Mouse (Mus musculus) right cerebral cortex, adult 18-20 months (tissue): ENCODE results near the gene Mpp3.

ENCODE experiments used
- DNase-seq: peaks from one replicate; pipeline ENCODE4 v3.0.0; 2022; ENCODE audit warnings: mixed read lengths

The Mpp3 gene

GRCm38 (mm10) chr11:101972651-101973050 is 55.6 kb downstream of the Mpp3 start:
- no peak for DNase-seq

- no peak for DNase-seq
Measured at GRCm38 (mm10) chr11:101972097-101972496, 56.2 kb downstream of the Mpp3 start.

DNA sequence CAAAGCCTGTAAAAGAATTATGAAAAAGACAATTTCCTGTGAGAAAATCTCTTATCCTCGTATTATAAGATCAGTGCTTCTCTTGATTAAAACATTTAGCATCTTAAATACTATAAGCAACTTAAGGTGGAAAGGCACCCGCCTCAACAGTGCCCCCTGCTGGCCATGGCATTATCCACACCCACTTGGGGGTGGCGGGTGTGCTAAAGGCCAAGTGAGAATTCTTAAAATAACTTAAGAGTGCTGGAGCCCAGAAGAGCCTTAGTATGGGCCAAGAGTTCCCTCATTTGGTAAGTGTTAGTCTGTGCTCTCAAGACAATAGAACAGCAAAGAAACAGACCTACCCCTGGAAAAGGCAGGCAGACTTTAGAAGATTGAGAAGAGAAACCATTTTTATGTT is 56.9 kb downstream of the Mpp3 start:
- DNase-seq: no peak

- DNase-seq: no peak
Measured at GRCm38 (mm10) chr11:101969835-101970234, 58.4 kb downstream of the Mpp3 start.

GRCm38 (mm10) chr11:101968791-101969190 is 59.5 kb downstream of the Mpp3 start:
- peak; percentile 81 for DNase-seq

GRCm38 (mm10) chr11:101968311-101968710 is 60.0 kb downstream of the Mpp3 start:
- no peak for DNase-seq

GRCm38 (mm10) chr11:101966965-101967614 is 61.2 kb downstream of the Mpp3 start, which contains the start of gene Sost:
TSS of gene Sost (minus strand) at chr11:101967015.
- DNase-seq: no peak

- DNase-seq: no peak
Measured at GRCm38 (mm10) chr11:101965553-101965952, 62.7 kb downstream of the Mpp3 start.

GRCm38 (mm10) chr11:101964647-101965046 is 63.6 kb downstream of the Mpp3 start:
- DNase-seq: no peak

- DNase-seq: no peak
Measured at GRCm38 (mm10) chr11:101963473-101964291, 64.6 kb downstream of the Mpp3 start.

GRCm38 (mm10) chr11:101963043-101963442 is 65.2 kb downstream of the Mpp3 start:
- DNase-seq: no peak

GRCm38 (mm10) chr11:101957476-101957875 is 70.8 kb downstream of the Mpp3 start:
- no peak for DNase-seq

DNA sequence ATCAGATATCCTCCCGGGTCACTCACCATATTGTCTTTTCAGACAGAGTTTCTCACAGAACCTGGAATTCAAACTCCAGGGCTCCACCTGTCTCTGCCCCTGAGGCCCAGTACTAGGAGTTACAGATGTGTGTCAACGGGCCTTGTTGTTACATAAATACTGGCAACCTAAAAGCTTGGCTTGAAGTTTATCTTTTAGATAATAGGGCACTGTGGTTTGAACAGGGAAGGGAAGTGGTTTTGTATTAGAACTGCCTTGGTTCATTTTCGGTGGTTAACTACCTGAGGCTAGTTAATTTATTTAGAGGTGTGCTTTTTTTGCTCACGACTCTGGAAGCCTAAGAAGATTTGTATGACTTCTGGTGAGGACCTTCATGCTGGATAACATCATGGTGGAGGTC is 74.8 kb downstream of the Mpp3 start:
- no peak for DNase-seq

GRCm38 (mm10) chr11:101952541-101953341 is 75.5 kb downstream of the Mpp3 start:
- no peak for DNase-seq

DNA sequence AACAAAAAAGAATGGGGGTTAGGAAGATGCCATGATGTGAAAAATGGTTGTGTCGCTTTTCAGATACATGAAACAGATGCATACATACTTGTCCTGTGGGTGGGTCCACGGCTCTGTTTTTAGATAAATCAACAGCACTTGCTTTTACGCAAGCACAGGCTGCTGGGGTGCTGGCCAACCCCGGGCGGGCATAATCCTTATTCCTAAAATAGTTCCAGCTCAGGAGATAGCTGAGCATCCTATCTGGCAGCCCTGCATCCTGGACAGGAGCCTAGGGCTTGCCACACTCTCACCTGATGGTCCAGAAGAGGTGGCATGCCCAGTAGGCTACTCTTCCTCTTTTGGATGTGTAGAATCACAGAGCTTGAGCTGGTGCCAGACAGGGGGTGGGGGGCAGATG is 78.2 kb downstream of the Mpp3 start:
- no peak for DNase-seq
